Mouse (Mus musculus): ENCODE data around the gene Eef1akmt1.

DNA sequence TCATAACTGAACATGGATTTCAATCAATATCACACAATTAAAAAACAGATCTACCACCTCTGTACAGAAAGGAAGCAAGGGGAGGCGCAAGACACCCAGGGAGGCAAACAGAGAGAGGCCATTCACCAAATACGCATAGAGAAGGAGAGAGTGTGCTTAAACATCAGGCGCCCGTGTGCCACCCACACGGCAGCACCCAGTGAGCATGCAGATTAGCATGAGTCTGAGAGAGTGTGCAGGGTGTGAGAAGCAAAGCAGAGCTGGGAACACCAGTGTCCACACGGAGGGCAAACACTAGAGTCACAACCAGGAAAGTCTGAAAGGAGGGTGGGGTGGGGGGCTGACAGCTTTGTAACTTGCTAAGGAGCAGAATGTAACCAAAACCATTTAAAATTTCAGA is 44.4 kb upstream of the Eef1akmt1 start:
- TF ChIP-seq POLR2A (IDR thresholded peaks at IDR 0.05; ENCODE audit: borderline replicate concordance, extremely low read depth, low read depth, low read length) (no peak), CTCF (IDR thresholded peaks at IDR 0.05; ENCODE audit: insufficient read depth, low read length) (no peak)
